Comparison of ENCODE assay signal across 10 mouse cellular contexts in the genomic region with DNA sequence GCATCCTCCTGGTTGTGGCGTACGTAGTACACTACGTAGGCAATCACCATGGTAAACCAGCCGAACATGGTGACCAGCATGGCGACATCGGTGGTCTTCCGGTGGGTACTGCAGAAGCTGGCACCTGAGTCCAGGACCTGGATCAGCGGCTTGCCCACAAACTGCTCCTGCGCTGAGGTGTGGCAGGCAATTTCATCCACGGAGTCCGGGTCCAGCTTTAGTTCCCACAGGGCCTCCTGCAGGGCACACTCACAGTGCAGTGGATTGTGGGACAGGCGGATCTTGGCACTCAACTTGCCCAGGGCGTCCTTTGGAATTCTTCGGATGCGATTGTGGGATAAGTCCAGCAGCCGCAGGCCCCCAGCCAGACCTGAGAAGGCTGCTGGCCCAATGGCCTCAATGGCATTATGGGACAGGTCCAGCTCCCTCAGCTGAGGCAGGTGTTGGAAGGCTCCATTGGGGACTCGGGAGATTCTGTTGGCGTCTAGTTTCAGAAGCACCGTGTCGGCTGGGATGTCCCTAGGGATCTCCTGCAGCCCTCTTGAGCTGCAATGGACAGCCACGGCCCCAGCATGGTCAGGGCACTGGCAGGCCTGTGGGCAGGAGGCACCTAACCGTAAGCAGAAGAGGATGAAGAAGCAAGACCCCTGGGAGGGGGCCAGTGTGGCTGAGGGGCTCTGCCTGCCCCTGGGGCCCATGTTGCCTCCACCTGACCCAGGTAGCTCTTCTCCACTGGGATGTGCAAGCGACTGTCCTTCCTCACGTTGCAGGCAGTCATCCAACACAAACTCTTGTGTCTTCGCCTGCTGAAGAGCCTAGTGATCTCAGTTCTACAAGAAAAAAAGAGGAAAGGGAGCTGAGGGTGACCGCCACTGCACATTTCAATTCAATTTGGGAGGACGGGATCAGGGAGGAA. TPM values are rescaled to one million over a fixed set of nuclear protein-coding genes. Genes with fewer than 3 reads are reported as not detected.
A peak's percentile ranks its signal among the peaks of the same experiment; 100 is the strongest.
DNase-seq lines count a peak whose midpoint lies in the region; ATAC-seq and TF ChIP-seq lines count a peak whose summit lies in the region.
"Had no signal": no experiment of that assay in that cellular context is flagged by ENCODE, and none has a peak within 500 bp of the region (broad histone marks: within the 10 kb centered on the region; RNA-seq: fewer than 3 reads in every experiment).

No protein-coding gene starts in this region.

- H3K27me3 ChIP-seq in heart, embryonic 11.5 days (ENCODE audit: control insufficient read depth, insufficient read depth, low read length): peaks cover 16% of the 10 kb centered on the region
- H3K27me3 ChIP-seq in E14TG2a.4 (ENCODE audit: insufficient read depth, low read length): peaks cover 26% of the 10 kb centered on the region
- H3K27me3 ChIP-seq in forebrain, embryonic 14.5 days (replicated peaks; ENCODE audit: control insufficient read depth, insufficient read depth, low read length): no peaks in the 10 kb centered on the region
- H3K27me3 ChIP-seq in liver, embryonic 13.5 days: peaks cover 28% of the 10 kb centered on the region

- H3K4me1 ChIP-seq in heart, embryonic 11.5 days (ENCODE audit: control insufficient read depth, insufficient read depth, low read length): peaks cover 2% of the 10 kb centered on the region; the same call in 1 of the 2 replicates
- H3K4me1 ChIP-seq in E14TG2a.4 (replicated peaks; ENCODE audit: low read depth, low read length): peaks cover 21% of the 10 kb centered on the region
- H3K4me1 ChIP-seq in forebrain, embryonic 14.5 days (ENCODE audit: control insufficient read depth, insufficient read depth, low read length): no peaks in the 10 kb centered on the region
- H3K4me1 ChIP-seq in liver, embryonic 13.5 days (replicated peaks): peaks cover 17% of the 10 kb centered on the region

- no peak for DNase-seq in heart, adult 8-10 months (ENCODE audit: low spot score)
- DNase-seq in forebrain, embryonic 14.5 days (ENCODE audit: low spot score): no peak
- no peak for DNase-seq in liver, embryonic 13.5 days
- DNase-seq in thymus, postnatal 14 days: no peak
- DNase-seq in urinary bladder, adult 18-20 months (ENCODE audit: low spot score in 2 of 2): no peak
- DNase-seq in embryo, embryonic 10 days (ENCODE audit: low spot score): no peak

- no peak overlapping the region for H3K27ac ChIP-seq in heart, embryonic 11.5 days (ENCODE audit: low read depth, low read length)
- no peak overlapping the region for H3K27ac ChIP-seq in forebrain, embryonic 14.5 days (ENCODE audit: low read depth, low read length)
- H3K27ac ChIP-seq in liver, embryonic 13.5 days: peak overlapping the region; percentile 43

- no peaks in the 10 kb centered on the region for H3K36me3 ChIP-seq in heart, embryonic 11.5 days (ENCODE audit: control insufficient read depth, insufficient read depth, low read length)
- peaks cover 18% of the 10 kb centered on the region for H3K36me3 ChIP-seq in E14TG2a.4 (ENCODE audit: insufficient read depth, low read length)
- no peaks in the 10 kb centered on the region for H3K36me3 ChIP-seq in forebrain, embryonic 14.5 days (ENCODE audit: control insufficient read depth, insufficient read depth, low read length)
- no peaks in the 10 kb centered on the region for H3K36me3 ChIP-seq in liver, embryonic 13.5 days

- peak overlapping the region; percentile 96 for H3K4me2 ChIP-seq in heart, embryonic 11.5 days
- peak overlapping the region; percentile 82; the same call in 1 of the 2 replicates for H3K4me2 ChIP-seq in forebrain, embryonic 14.5 days (ENCODE audit: low read length)
- H3K4me2 ChIP-seq in liver, embryonic 13.5 days: peak overlapping the region; percentile 72

- H3K9ac ChIP-seq in heart, embryonic 11.5 days (ENCODE audit: low read depth, low read length): no peak overlapping the region
- H3K9ac ChIP-seq in forebrain, embryonic 14.5 days (ENCODE audit: low read length): 0 out of 2 replicates have a peak overlapping the region, but pooled peaks have one; percentile 71
- H3K9ac ChIP-seq in liver, embryonic 13.5 days: peak overlapping the region; percentile 65; the same call in 1 of the 2 replicates

- no peak for ATAC-seq in heart, embryonic 11.5 days (replicated peaks; ENCODE audit: insufficient number of reproducible peaks, low FRiP score, low TSS enrichment)
- ATAC-seq in forebrain, embryonic 14.5 days: no peak
- no peak for ATAC-seq in liver, embryonic 13.5 days (ENCODE audit: low read depth)

- WGBS in heart, embryonic 11.5 days (ENCODE audit: insufficient replicate concordance): 86% methylated on average over 27 of the region's 27 CpGs
- 84% methylated on average over 27 of the region's 27 CpGs for WGBS in forebrain, embryonic 14.5 days
- WGBS in liver, embryonic 13.5 days (ENCODE audit: insufficient replicate concordance): 77% methylated on average over 27 of the region's 27 CpGs

- H3K9me3 ChIP-seq in heart, embryonic 11.5 days (replicated peaks; ENCODE audit: control insufficient read depth, low read length): no peaks in the 10 kb centered on the region
- H3K9me3 ChIP-seq in E14TG2a.4 (ENCODE audit: low read length): no peaks in the 10 kb centered on the region
- no peaks in the 10 kb centered on the region for H3K9me3 ChIP-seq in forebrain, embryonic 14.5 days (replicated peaks; ENCODE audit: control insufficient read depth, low read length)
- no peaks in the 10 kb centered on the region for H3K9me3 ChIP-seq in liver, embryonic 13.5 days (replicated peaks)

- TF ChIP-seq CTCF in E14TG2a.4 (conservative IDR thresholded peaks at IDR 0.05; ENCODE audit: low read length): no peak

- H3K4me3 ChIP-seq in heart, embryonic 11.5 days (ENCODE audit: low read depth, low read length): no peak overlapping the region
- H3K4me3 ChIP-seq in E14TG2a.4 (replicated peaks; ENCODE audit: low read length): peak overlapping the region; percentile 91
- H3K4me3 ChIP-seq in forebrain, embryonic 14.5 days (ENCODE audit: low read depth, low read length): peak overlapping the region; percentile 51; the same call in 1 of the 2 replicates
- H3K4me3 ChIP-seq in liver, embryonic 13.5 days (replicated peaks): peak overlapping the region; percentile 60

RNA-seq across cellular contexts. Expression of gene Lrrc3, which starts 1.2 kb away (rescaled TPM):
- 1.5 and 1.8 TPM in 2 replicates for polyA plus RNA-seq in heart, embryonic 11.5 days (2014; fragmentation: Nextera tagmentation; extraction: Ambion mirVana)
- 1 to 10 TPM in 2 of 4 experiments, under 1 TPM in 2; 0.63 to 1.2 (median 0.92) TPM for total RNA-seq in heart, adult 8-10 months (2022)
- polyA plus RNA-seq in forebrain, embryonic 14.5 days (2014; fragmentation: Nextera tagmentation; extraction: Ambion mirVana): 6.4 and 8.4 TPM in 2 replicates
- polyA plus RNA-seq in liver, embryonic 13.5 days (2015; fragmentation: Nextera tagmentation; extraction: Ambion mirVana): 8.6 and 10.1 TPM in 2 replicates

RNA-seq across cellular contexts. Expression of gene Gm3285, which starts 39.4 kb away (rescaled TPM):
- polyA plus RNA-seq in heart, embryonic 11.5 days (2014; fragmentation: Nextera tagmentation; extraction: Ambion mirVana): not detected in 2 replicates
- total RNA-seq in heart, adult 8-10 months (2022): not detected
- not detected in 2 replicates for polyA plus RNA-seq in forebrain, embryonic 14.5 days (2014; fragmentation: Nextera tagmentation; extraction: Ambion mirVana)
- not detected in 2 replicates for polyA plus RNA-seq in liver, embryonic 13.5 days (2015; fragmentation: Nextera tagmentation; extraction: Ambion mirVana)
- total RNA-seq: gastrocnemius, adult 8-10 months had no signal
- polyA plus RNA-seq: lung, adult 2 months had no signal

RNA-seq across cellular contexts. Expression of gene Gm10318, which starts 48.5 kb away (rescaled TPM):
- not detected in 2 replicates for polyA plus RNA-seq in heart, embryonic 11.5 days (2014; fragmentation: Nextera tagmentation; extraction: Ambion mirVana)
- not detected for total RNA-seq in heart, adult 8-10 months (2022)
- not detected in 2 replicates for polyA plus RNA-seq in forebrain, embryonic 14.5 days (2014; fragmentation: Nextera tagmentation; extraction: Ambion mirVana)
- polyA plus RNA-seq in liver, embryonic 13.5 days (2015; fragmentation: Nextera tagmentation; extraction: Ambion mirVana): not detected in 2 replicates
- total RNA-seq: gastrocnemius, adult 8-10 months had no signal
- polyA plus RNA-seq: lung, adult 2 months had no signal

RNA-seq across cellular contexts. Expression of gene Gm36176, which starts 54.6 kb away (rescaled TPM):
- polyA plus RNA-seq in heart, embryonic 11.5 days (2014; fragmentation: Nextera tagmentation; extraction: Ambion mirVana): not detected in 2 replicates
- not detected for total RNA-seq in heart, adult 8-10 months (2022)
- not detected in 2 replicates for polyA plus RNA-seq in forebrain, embryonic 14.5 days (2014; fragmentation: Nextera tagmentation; extraction: Ambion mirVana)
- polyA plus RNA-seq in liver, embryonic 13.5 days (2015; fragmentation: Nextera tagmentation; extraction: Ambion mirVana): not detected in 2 replicates
- total RNA-seq: gastrocnemius, adult 8-10 months had no signal
- polyA plus RNA-seq: lung, adult 2 months had no signal
